Mouse (Mus musculus): ENCODE data around the gene Rhou. TPM values are rescaled to one million over a fixed set of nuclear protein-coding genes. Genes with fewer than 3 reads are reported as not detected.

Gene Rhou
- total and polyA plus RNA-seq, 3 experiments = 0.08 to 0.16 TPM; not detected in 1

GRCm38 (mm10) chr8:123661515-123661914, 7.8 kb downstream of the Rhou start:
- Histone ChIP-seq H3K36me3 (replicated peaks in 1 of 2; ENCODE audit: control insufficient read depth in 1 of 2, insufficient read depth in 1 of 2, low read length in 1 of 2) (no peaks in the 10 kb centered on the region), H3K79me2 (replicated peaks; ENCODE audit: control insufficient read depth, extremely low read depth, insufficient read depth, poor library complexity, severe bottlenecking) (no peaks in the 10 kb centered on the region), H3K27me3 (replicated peaks) (peaks cover 2% of the 10 kb centered on the region), H3K9ac (ENCODE audit: insufficient read depth, low read depth) (no peak overlapping the region), H3K4me2 (ENCODE audit: insufficient read depth, low read depth, poor library complexity, severe bottlenecking) (no peak overlapping the region), H3K4me3 (replicated peaks in 1 of 3; ENCODE audit: low read depth in 2 of 3, low read length in 2 of 3, poor library complexity in 1 of 3) (no peak overlapping the region), H3K27ac (ENCODE audit: insufficient read depth, low read depth) (no peak overlapping the region), H3K4me1 (ENCODE audit: control insufficient read depth in 1 of 2, insufficient read depth in 2 of 2) (peaks cover 0 to 6% of the 10 kb centered on the region in 2 experiments; a peak in 1 of 4 replicates), H3K9me3 (replicated peaks; ENCODE audit: low read length) (no peaks in the 10 kb centered on the region)
- TF ChIP-seq MEF2A (IDR thresholded peaks at IDR 0.05; ENCODE audit: borderline replicate concordance, low read depth, low read length) (no peak), NRF1 (IDR thresholded peaks at IDR 0.05; ENCODE audit: low read depth, low read length) (no peak), MAZ (IDR thresholded peaks at IDR 0.05; ENCODE audit: low read depth, low read length) (no peak), E2F4 (IDR thresholded peaks at IDR 0.05; ENCODE audit: insufficient replicate concordance, low read depth, low read length) (no peak), USF1 (IDR thresholded peaks at IDR 0.05; ENCODE audit: low read depth, low read length) (peak; percentile 14), KAT2A (IDR thresholded peaks at IDR 0.05; ENCODE audit: insufficient replicate concordance, low read length) (no peak), RAD21 (IDR thresholded peaks at IDR 0.05; ENCODE audit: low read depth, low read length) (no peak), BHLHE40 (IDR thresholded peaks at IDR 0.05; ENCODE audit: low read depth, low read length) (peak; percentile 58; the same call in 1 of the 2 replicates)
- dilution Hi-C loops (cut with MboI; ENCODE audit: extremely low pct_ligation_motif_present, extremely low pct_unique_long_range_greater_than_20kb, low sequenced_read_pairs) (no loop called here), in situ Hi-C loops (cut with MboI; ENCODE audit: low pct_ligation_motif_present, low pct_unique_long_range_greater_than_20kb, low sequenced_read_pairs) (no loop called here)
- no peak for DNase-seq (ENCODE audit: extremely low read depth)

GRCm38 (mm10) chr8:123665580-123665979, 11.9 kb downstream of the Rhou start:
- dilution Hi-C loops (cut with MboI; ENCODE audit: extremely low pct_ligation_motif_present, extremely low pct_unique_long_range_greater_than_20kb, low sequenced_read_pairs) = no loop called here
- TF ChIP-seq ZNF384 (IDR thresholded peaks at IDR 0.05; ENCODE audit: low read depth, low read length) (peak; percentile 15; the same call in 1 of the 2 replicates), PAX5 (IDR thresholded peaks at IDR 0.05; ENCODE audit: low read length) (no peak), BHLHE40 (IDR thresholded peaks at IDR 0.05; ENCODE audit: low read depth, low read length) (no peak), POLR2AphosphoS2 (IDR thresholded peaks at IDR 0.05; ENCODE audit: low read depth, low read length) (no peak), MAX (IDR thresholded peaks at IDR 0.05; ENCODE audit: low read length) (no peak)
- Histone ChIP-seq H3K4me2 (ENCODE audit: insufficient read depth, low read depth, poor library complexity, severe bottlenecking) (no peak overlapping the region), H3K9ac (ENCODE audit: insufficient read depth, low read depth) (no peak overlapping the region), H3K9me3 (replicated peaks; ENCODE audit: low read length) (no peaks in the 10 kb centered on the region), H3K4me1 (ENCODE audit: control insufficient read depth in 1 of 2, insufficient read depth in 2 of 2) (peaks cover 2 to 15% of the 10 kb centered on the region in 2 experiments; a peak in 2 of 4 replicates), H3K79me2 (replicated peaks; ENCODE audit: control insufficient read depth, extremely low read depth, insufficient read depth, poor library complexity, severe bottlenecking) (no peaks in the 10 kb centered on the region), H3K27ac (ENCODE audit: insufficient read depth, low read depth) (no peak overlapping the region), H3K4me3 (replicated peaks in 1 of 3; ENCODE audit: low read depth in 2 of 3, low read length in 2 of 3, poor library complexity in 1 of 3) (no peak overlapping the region), H3K36me3 (replicated peaks in 1 of 2; ENCODE audit: control insufficient read depth in 1 of 2, insufficient read depth in 1 of 2, low read length in 1 of 2) (no peaks in the 10 kb centered on the region), H3K27me3 (replicated peaks) (peaks cover 16% of the 10 kb centered on the region)
- in situ Hi-C loops (cut with MboI; ENCODE audit: low pct_ligation_motif_present, low pct_unique_long_range_greater_than_20kb, low sequenced_read_pairs) = no loop called here
- no peak for DNase-seq (ENCODE audit: extremely low read depth)

DNA sequence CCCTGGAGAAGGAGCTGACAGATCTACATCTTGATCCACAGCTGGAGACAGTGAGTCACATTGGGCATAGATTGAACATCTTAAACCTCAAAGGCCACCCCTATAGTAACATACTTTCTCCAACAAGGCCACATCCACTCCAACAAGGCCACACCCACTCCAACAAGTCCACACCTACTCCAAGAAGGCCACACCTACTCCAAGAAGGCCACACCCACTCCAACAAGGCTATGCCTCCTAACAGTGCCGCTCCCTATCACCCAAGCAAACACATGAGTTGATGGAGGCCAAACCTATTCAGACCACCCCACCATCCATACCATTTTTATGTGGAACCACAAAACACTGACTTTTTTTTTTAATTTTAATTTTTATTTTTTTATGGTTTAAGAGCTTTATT, 13.1 kb downstream of the Rhou start:
- no peak for TF ChIP-seq NELFE (IDR thresholded peaks at IDR 0.05; ENCODE audit: low read depth, low read length)
- TF ChIP-seq MAZ (IDR thresholded peaks at IDR 0.05; ENCODE audit: low read depth, low read length) = no peak
- no peak for TF ChIP-seq MAFK (IDR thresholded peaks at IDR 0.05; ENCODE audit: insufficient replicate concordance, low read length)
- no peak for TF ChIP-seq ZMIZ1 (IDR thresholded peaks at IDR 0.05; ENCODE audit: low read depth, low read length)
- no peak for TF ChIP-seq HCFC1 (IDR thresholded peaks at IDR 0.05; ENCODE audit: low read depth, low read length)
- no peak for TF ChIP-seq MXI1 (IDR thresholded peaks at IDR 0.05; ENCODE audit: low read depth, low read length)
- TF ChIP-seq USF2 (conservative IDR thresholded peaks at IDR 0.05; ENCODE audit: low read depth, low read length) = no peak
- TF ChIP-seq MAX (IDR thresholded peaks at IDR 0.05; ENCODE audit: low read length) = no peak
- no peak for TF ChIP-seq CHD1 (IDR thresholded peaks at IDR 0.05; ENCODE audit: low read depth, low read length)
- TF ChIP-seq RCOR1 (conservative IDR thresholded peaks at IDR 0.05; ENCODE audit: low read depth, low read length) = no peak
- TF ChIP-seq TCF12 (IDR thresholded peaks at IDR 0.05; ENCODE audit: low read depth, low read length) = no peak
- no peak for TF ChIP-seq ELF1 (IDR thresholded peaks at IDR 0.05; ENCODE audit: low read depth, low read length)
- TF ChIP-seq TBP (conservative IDR thresholded peaks at IDR 0.05; ENCODE audit: low read depth, low read length) = no peak
- TF ChIP-seq MYC (IDR thresholded peaks at IDR 0.05; ENCODE audit: low read depth, low read length) = no peak
- TF ChIP-seq ZC3H11A (IDR thresholded peaks at IDR 0.05; ENCODE audit: low read depth, low read length) = no peak
- TF ChIP-seq JUN (IDR thresholded peaks at IDR 0.05; ENCODE audit: insufficient read depth, low read depth, low read length) = no peak
- H3K4me1 ChIP-seq (ENCODE audit: control insufficient read depth in 1 of 2, insufficient read depth in 2 of 2) = peaks cover 14 to 27% of the 10 kb centered on the region in 2 experiments
- dilution Hi-C loops (cut with MboI; ENCODE audit: extremely low pct_ligation_motif_present, extremely low pct_unique_long_range_greater_than_20kb, low sequenced_read_pairs) (no loop called here), in situ Hi-C loops (cut with MboI; ENCODE audit: low pct_ligation_motif_present, low pct_unique_long_range_greater_than_20kb, low sequenced_read_pairs) (no loop called here)
- no peak overlapping the region for H3K4me3 ChIP-seq (replicated peaks in 1 of 3; ENCODE audit: low read depth in 2 of 3, low read length in 2 of 3, poor library complexity in 1 of 3)
- no peak overlapping the region for H3K27ac ChIP-seq (ENCODE audit: insufficient read depth, low read depth)
- no peaks in the 10 kb centered on the region for H3K36me3 ChIP-seq (replicated peaks in 1 of 2; ENCODE audit: control insufficient read depth in 1 of 2, insufficient read depth in 1 of 2, low read length in 1 of 2)
- H3K27me3 ChIP-seq (replicated peaks) = peaks cover 25% of the 10 kb centered on the region
- H3K4me2 ChIP-seq (ENCODE audit: insufficient read depth, low read depth, poor library complexity, severe bottlenecking) = no peak overlapping the region
- no peak for DNase-seq (ENCODE audit: extremely low read depth)
- no peaks in the 10 kb centered on the region for H3K79me2 ChIP-seq (replicated peaks; ENCODE audit: control insufficient read depth, extremely low read depth, insufficient read depth, poor library complexity, severe bottlenecking)
- no peaks in the 10 kb centered on the region for H3K9me3 ChIP-seq (replicated peaks; ENCODE audit: low read length)
- H3K9ac ChIP-seq (ENCODE audit: insufficient read depth, low read depth) = no peak overlapping the region

All from CH12.LX (cell line).